Mouse (Mus musculus) heart, embryonic 12.5 days (tissue): ENCODE results near the gene Dcxr. TPM values are rescaled to one million over a fixed set of nuclear protein-coding genes. Genes with fewer than 3 reads are reported as not detected.
A peak's percentile ranks its signal among the peaks of the same experiment; 100 is the strongest.
"Not testable (repeated sequence)": the region's sequence is repeated elsewhere in the genome, so short reads cannot be mapped to it uniquely, and the experiment has no call there.

ENCODE experiments used
- ATAC-seq: fragments of 200-750 bp; cut with Nextera tagmentation; 2 replicates; pipeline ENCODE4 v1.8.0; 2017; ENCODE audit warnings: moderate TSS enrichment, moderate library complexity; ENCODE audit not compliant: insufficient number of reproducible peaks, low FRiP score
- H3K27ac ChIP-seq: fragments of 300-500 bp; sonication (generic); 2 replicates; pipeline ENCODE4 v1.5.1; 2016; ENCODE audit warnings: mild to moderate bottlenecking, moderate library complexity; ENCODE audit not compliant: poor library complexity, severe bottlenecking
- H3K27me3 ChIP-seq: fragments of 300-500 bp; sonication (generic); replicated peaks from 2 replicates; pipeline ENCODE4 v1.6.1; 2016; ENCODE audit warnings: mild to moderate bottlenecking, moderate library complexity
- H3K36me3 ChIP-seq: fragments of 300-500 bp; sonication (generic); 2 replicates; pipeline ENCODE4 v1.6.1; 2016; ENCODE audit warnings: mild to moderate bottlenecking, moderate library complexity
- H3K4me1 ChIP-seq: fragments of 300-500 bp; sonication (generic); replicated peaks from 2 replicates; pipeline ENCODE4 v1.6.1; 2016; ENCODE audit warnings: mild to moderate bottlenecking
- H3K4me2 ChIP-seq: fragments of 300-500 bp; sonication (generic); 2 replicates; pipeline ENCODE4 v1.6.1; 2016; ENCODE audit warnings: mild to moderate bottlenecking, moderate library complexity
- H3K4me3 ChIP-seq: fragments of 300-500 bp; sonication (generic); 2 replicates; pipeline ENCODE4 v1.5.1; 2016; ENCODE audit warnings: mild to moderate bottlenecking
- H3K9ac ChIP-seq: fragments of 300-500 bp; sonication (generic); 2 replicates; pipeline ENCODE4 v1.6.1; 2016; ENCODE audit warnings: mild to moderate bottlenecking, moderate library complexity
- H3K9me3 ChIP-seq: fragments of 300-500 bp; sonication (generic); replicated peaks from 2 replicates; pipeline ENCODE4 v1.6.1; 2016; ENCODE audit warnings: mild to moderate bottlenecking, moderate library complexity
- WGBS: fragments of 180-500 bp; shearing (Covaris S2); methylation state at CpG from one replicate; pipeline ENCODE4 v1.1.7; 2016; 5-methylcytosine and 5-hydroxymethylcytosine counted together
- polyA plus RNA-seq: library from polyadenylated mRNA; unstranded; fragments of >200 nt; fragmentation: Nextera tagmentation; extraction: Ambion mirVana; gene quantifications from 2 replicates; pipeline ENCODE4 v1.2.1, GENCODE M21; 2016

Dcxr gene
- polyA plus RNA-seq, 1 experiment from 2014 or later, result 5.4 TPM

DNA sequence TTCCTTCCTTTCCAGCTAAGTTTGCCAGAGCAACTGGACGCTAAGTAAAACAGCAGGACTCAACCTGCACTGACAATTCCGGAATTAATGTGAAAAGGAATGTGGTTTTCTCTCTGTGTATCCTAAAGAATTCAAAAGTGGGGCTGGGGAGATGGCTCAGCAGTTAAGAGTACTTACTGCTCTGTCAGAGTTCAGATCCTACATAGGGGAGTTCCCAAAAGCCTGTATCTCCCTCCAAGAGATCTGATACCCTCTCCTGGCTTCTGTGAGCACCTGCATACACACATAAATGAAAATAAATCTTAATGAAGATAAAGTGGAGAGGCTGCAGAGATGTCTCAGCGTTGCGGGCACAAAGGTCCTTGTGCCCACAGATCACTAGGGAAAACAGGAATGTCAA is 24.5 kb upstream of the Dcxr start:
- Histone ChIP-seq H3K36me3 (no peaks in the 10 kb centered on the region), H3K4me3 (no peak overlapping the region), H3K4me2 (no peak overlapping the region), H3K9me3 (peaks cover 2% of the 10 kb centered on the region; the same call in 1 of the 2 replicates), H3K27ac (no peak overlapping the region), H3K9ac (no peak overlapping the region), H3K4me1 (no peaks in the 10 kb centered on the region), H3K27me3 (peaks cover 13% of the 10 kb centered on the region; the same call in 1 of the 2 replicates)
- 61% methylated on average over 4 of the region's 4 CpGs for WGBS
- ATAC-seq, result no peak

DNA sequence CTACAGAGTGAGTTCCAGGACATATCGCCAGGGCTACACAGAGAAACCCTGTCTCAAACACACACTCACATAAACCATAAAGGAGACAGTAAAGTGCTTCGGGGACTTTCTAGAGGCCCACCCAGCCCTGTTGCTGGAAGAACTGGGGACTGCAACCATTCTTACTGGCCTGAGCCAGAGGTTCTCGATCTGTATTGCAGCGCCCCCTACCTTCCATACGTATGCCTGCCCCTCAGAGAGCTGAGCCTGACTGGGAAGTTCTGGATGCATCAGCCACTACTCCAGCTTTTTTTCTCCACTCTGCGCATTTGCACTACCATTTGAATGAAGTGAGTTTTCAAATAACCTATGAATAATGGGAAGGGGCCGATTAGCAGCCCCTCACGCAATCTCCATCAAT is 22.3 kb upstream of the Dcxr start:
- H3K27ac ChIP-seq, result no peak overlapping the region
- H3K9ac ChIP-seq, result no peak overlapping the region
- no peak overlapping the region for H3K4me2 ChIP-seq
- H3K27me3 ChIP-seq, result peaks cover 15% of the 10 kb centered on the region
- WGBS, result 52% methylated on average over 8 of the region's 8 CpGs
- H3K36me3 ChIP-seq, result no peaks in the 10 kb centered on the region
- H3K9me3 ChIP-seq, result no peaks in the 10 kb centered on the region
- H3K4me3 ChIP-seq, result no peak overlapping the region
- no peak for ATAC-seq
- H3K4me1 ChIP-seq, result no peaks in the 10 kb centered on the region

DNA sequence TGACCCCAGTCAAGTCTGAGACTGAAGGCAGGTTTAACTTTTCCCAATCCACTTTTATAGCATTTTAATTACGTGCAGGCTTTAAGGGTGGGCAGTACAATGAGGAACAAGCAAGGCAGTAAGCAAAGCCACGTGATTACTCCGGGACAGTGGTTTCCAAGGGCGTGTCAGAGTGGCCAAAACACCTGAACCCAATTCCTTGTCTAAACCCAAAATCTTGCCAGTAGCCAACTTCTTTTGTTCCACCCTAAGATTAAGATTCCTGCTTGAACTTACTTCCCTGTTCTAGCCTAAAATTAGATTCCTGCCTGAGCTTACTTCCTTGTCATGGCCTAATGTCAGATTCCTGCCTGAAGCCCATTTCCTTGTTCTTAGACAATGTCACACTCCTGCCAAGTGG is 20.9 kb upstream of the Dcxr start:
- Histone ChIP-seq H3K36me3 (no peaks in the 10 kb centered on the region), H3K9ac (no peak overlapping the region), H3K27me3 (peaks cover 23% of the 10 kb centered on the region), H3K27ac (no peak overlapping the region), H3K9me3 (no peaks in the 10 kb centered on the region), H3K4me1 (no peaks in the 10 kb centered on the region), H3K4me3 (no peak overlapping the region), H3K4me2 (no peak overlapping the region)
- ATAC-seq, result no peak
- 75% methylated on average over 4 of the region's 4 CpGs for WGBS

DNA sequence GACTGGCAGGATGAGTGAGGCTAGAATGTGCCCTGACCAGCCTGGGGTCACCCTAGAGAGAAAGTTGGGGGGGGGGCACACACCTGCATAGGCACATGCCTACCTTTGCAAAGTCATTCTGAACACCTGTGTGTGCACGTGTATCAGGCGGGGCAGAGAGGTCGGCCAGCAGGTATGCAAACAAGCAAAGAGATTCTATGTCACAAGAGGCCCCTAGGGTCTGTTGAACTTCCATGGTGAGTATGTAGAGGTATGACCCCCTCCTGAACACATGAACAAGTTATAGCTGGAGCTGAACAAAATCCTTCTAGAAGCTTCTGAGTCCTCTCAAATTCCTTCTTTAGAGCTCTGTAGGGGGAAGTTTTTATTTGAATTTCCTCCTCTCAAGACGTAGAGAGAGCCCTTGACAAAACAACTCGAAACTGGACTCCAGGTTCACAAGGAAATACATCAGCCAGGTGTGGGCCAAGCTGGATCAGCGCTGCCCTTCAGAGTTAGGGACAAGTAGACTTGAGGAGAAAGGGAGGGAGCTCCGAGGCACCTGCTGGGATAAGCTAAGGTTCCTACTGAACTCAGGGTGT is 17.1 kb upstream of the Dcxr start:
- Histone ChIP-seq H3K27me3 (peaks cover 10% of the 10 kb centered on the region), H3K4me2 (no peak overlapping the region), H3K4me1 (no peaks in the 10 kb centered on the region), H3K27ac (no peak overlapping the region), H3K9me3 (no peaks in the 10 kb centered on the region), H3K9ac (no peak overlapping the region), H3K4me3 (no peak overlapping the region), H3K36me3 (no peaks in the 10 kb centered on the region)
- ATAC-seq, result no peak
- 69% methylated on average over 7 of the region's 7 CpGs for WGBS

DNA sequence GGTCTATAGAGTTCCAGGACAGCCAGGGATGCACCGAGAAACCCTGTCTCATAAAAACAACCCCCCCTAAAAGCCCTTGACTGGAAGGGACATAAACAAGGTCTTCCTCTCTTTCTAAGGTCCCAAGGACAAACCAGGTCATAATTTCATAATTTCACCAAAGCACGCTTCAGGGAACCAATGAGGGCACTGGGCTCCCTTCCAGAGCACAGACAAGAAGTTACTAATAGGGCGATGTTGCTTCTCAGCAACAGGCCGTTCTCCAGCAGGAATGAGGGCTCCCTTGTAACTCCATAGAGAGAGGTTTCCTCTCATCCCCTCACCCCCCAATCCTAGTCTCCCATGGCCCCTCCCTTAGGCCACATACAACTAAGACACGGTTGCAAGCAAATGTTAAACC is 13.9 kb upstream of the Dcxr start:
- Histone ChIP-seq H3K4me2 (no peak overlapping the region), H3K27ac (no peak overlapping the region), H3K9ac (no peak overlapping the region), H3K9me3 (no peaks in the 10 kb centered on the region), H3K4me3 (no peak overlapping the region), H3K27me3 (peaks cover 10% of the 10 kb centered on the region), H3K4me1 (no peaks in the 10 kb centered on the region), H3K36me3 (no peaks in the 10 kb centered on the region)
- ATAC-seq, result no peak
- WGBS, result 88% methylated on average over 5 of the region's 5 CpGs

DNA sequence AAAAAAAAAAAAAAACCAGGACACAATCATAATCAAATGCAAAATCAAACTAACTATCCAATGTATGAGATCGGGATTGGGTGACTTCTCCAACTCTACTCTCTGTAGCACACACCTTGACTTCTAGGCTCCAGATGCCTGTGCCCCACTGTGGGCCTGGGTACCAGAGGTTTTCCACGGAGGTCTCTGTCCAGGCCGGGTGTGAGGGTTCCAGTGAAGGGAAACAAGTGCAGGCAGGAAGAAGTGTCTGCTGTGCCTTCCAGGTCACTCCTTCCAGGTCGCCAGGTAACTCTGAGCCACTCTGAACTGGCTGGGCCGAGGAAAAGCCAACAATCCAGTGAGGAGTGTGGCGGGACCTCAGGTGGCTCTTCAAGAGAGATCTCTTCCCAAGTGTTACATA is 9.3 kb upstream of the Dcxr start:
- Histone ChIP-seq H3K27ac (no peak overlapping the region), H3K9me3 (no peaks in the 10 kb centered on the region), H3K9ac (no peak overlapping the region), H3K4me2 (no peak overlapping the region), H3K36me3 (no peaks in the 10 kb centered on the region), H3K27me3 (peaks cover 12% of the 10 kb centered on the region), H3K4me1 (peaks cover 8% of the 10 kb centered on the region; the same call in 1 of the 2 replicates), H3K4me3 (no peak overlapping the region)
- 68% methylated on average over 6 of the region's 6 CpGs for whole genome bisulfite sequencing
- ATAC-seq, result no peak

DNA sequence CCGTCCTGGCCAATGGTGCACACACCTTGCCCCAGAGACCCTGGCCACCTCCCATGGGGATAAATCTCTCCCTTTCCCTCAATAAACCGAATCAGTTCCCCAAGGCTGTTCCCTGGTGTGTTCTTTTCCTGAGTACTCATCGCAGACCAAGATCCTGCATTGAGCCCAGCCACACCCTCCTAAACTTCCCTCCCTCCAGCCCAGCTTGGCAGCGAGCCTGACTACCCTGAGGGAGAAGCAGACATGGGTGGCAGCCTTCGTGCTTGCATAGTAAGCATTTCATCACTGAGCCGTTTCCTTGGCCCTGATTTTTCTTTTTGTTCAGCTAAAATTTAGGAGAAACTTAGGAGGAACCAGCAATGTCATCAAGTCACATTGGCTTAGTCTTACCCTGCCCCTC is 6.4 kb upstream of the Dcxr start:
- no peak for ATAC-seq
- 52% methylated on average over 6 of the region's 6 CpGs for WGBS
- Histone ChIP-seq H3K9me3 (no peaks in the 10 kb centered on the region), H3K36me3 (no peaks in the 10 kb centered on the region), H3K9ac (no peak overlapping the region), H3K27ac (no peak overlapping the region), H3K4me1 (peaks cover 12% of the 10 kb centered on the region; the same call in 1 of the 2 replicates), H3K27me3 (peaks cover 34% of the 10 kb centered on the region), H3K4me2 (no peak overlapping the region), H3K4me3 (no peak overlapping the region)

DNA sequence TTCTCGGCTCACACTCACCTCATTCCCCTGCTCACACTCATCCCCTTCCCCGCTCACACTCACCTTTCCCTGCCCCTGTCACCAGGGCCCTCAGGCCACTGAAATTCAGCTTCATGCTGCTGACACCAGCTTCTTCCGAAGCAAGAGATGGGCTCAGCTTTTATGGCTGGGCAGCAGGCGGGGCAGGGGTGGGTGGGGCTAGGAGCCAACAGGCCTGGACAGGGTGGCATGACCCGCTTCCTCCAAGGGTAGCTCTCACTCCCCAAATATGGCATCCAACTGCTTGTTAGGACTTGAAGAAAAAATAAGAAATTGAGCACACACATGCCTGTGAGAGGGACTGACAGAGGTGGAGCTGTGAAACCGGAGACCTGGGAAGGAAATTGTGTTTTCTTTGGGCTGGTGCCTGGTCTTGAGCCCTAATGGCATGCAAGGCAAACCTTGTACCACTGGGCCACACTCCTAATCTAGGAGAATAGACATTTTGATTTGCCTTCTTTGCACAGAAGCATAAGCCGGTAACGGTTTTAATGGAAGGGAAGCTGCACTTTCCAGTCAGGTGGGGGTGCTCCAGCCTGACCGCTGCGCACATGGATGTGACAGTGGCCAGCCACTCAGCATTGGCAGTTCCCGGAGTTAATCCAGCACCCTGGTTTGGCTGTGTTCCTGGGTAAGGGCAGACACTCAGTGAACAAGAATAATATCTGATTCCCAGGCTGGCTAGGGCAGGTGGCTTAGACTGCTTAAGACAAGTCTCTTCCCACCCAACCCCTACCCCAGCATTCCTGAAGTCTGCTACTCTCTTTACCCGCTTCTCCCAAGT is 5.0 kb upstream of the Dcxr start, which contains the start of gene Cbr2:
Cbr2 (minus strand) TSS at position 257 of the 823 bp plus-strand sequence.
- H3K9ac ChIP-seq, result no peak within 1 kb of the TSS
- no peaks in the 10 kb centered on the region for H3K9me3 ChIP-seq
- peaks cover 39% of the 10 kb centered on the region for H3K27me3 ChIP-seq
- no peak within 1 kb of the TSS for H3K4me3 ChIP-seq
- H3K4me2 ChIP-seq, result no peak within 1 kb of the TSS
- H3K27ac ChIP-seq, result no peak within 1 kb of the TSS
- H3K36me3 ChIP-seq, result no peaks in the 10 kb centered on the region
- peaks cover 12% of the 10 kb centered on the region; the same call in 1 of the 2 replicates for H3K4me1 ChIP-seq
- 62% methylated on average over 12 of the region's 12 CpGs for WGBS
- no peak for ATAC-seq

DNA sequence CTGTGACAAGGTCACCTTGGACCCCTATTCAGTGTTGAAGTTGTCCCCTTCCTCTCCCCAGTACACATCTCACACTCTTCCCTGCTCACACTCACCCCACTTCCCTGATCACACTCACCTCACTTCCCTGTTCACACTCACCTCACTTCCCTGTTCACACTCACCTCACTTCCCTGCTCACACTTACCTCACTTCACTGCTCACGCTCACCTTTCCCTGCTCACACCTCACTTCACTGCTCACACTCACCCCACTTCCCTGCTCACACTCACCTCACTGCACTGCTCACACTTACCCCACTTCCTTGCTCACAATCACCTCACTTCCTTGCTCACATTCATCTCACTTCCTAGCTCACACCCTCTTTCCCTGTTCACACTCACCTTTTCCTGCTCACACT is 4.3 kb upstream of the Dcxr start:
- ATAC-seq, result no peak
- Histone ChIP-seq H3K27me3 (peaks cover 39% of the 10 kb centered on the region), H3K4me2 (no peak overlapping the region), H3K36me3 (no peaks in the 10 kb centered on the region), H3K9ac (no peak overlapping the region), H3K9me3 (no peaks in the 10 kb centered on the region), H3K4me3 (no peak overlapping the region), H3K4me1 (peaks cover 18% of the 10 kb centered on the region), H3K27ac (no peak overlapping the region)
- 82% methylated on average over 1 of the region's 1 CpGs for WGBS

DNA sequence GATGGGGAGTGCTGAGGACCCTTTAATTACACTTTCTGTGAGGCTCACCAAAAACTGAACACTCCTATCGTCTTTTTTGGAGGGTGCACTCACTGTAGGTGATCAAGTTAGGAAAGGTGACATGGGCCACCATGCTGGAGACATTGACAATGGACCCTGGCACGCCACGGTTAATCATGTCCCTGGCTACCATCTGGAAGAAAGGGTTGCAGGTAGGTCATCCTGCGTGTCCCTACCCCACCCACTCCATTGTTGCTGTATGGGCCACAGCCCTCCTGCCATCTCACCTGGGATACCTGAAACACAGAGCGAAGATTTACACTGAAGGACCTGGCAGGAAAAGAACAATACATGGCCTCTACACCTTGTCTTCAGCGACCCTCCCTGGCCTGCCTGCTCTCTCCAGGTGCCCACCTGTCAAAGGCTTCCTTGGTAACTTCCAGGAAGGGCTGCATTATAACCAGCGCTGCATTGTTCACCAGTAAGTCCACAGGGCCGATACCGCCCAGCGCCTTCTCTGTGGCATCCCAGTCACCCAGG is 3.3 kb upstream of the Dcxr start:
- Histone ChIP-seq H3K9ac (no peak overlapping the region), H3K27me3 (peaks cover 49% of the 10 kb centered on the region), H3K4me2 (no peak overlapping the region), H3K4me3 (no peak overlapping the region), H3K4me1 (peaks cover 21% of the 10 kb centered on the region), H3K27ac (no peak overlapping the region), H3K9me3 (no peaks in the 10 kb centered on the region), H3K36me3 (no peaks in the 10 kb centered on the region)
- WGBS, result 81% methylated on average over 10 of the region's 10 CpGs
- no peak for ATAC-seq

DNA sequence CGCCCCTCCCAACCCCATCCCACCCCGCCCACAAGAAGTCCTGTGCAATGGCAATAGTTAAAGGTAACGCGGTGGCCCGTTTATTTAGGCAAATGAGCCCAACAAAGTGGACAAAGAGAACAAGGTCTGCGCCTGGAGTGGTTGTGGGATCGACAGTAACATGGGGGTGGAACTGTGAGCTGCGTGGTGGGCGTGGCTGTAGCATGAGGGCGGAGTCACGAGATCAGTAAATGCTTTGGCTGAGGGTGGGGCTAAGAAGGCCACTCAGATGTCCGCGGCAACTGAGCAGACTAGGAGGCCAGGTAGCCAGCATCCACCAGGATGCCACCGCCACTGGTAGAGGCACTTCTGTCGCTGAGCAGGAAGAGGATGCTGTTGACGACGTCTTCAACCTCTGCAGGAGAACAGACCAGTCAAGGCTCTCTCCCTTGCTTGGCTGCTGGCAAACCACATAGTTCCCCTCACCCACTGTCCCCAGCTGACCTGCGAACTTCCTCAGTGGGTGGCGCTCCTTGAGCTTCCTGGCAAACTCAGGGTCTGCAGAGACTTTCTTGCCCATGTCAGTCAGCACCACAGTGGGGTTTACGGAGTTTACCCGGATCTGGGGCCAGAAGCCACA is 2.5 kb upstream of the Dcxr start:
- ATAC-seq, result peak; percentile 26; the same call in 1 of the 2 replicates
- not testable (repeated sequence) for H3K36me3 ChIP-seq, H3K9me3 ChIP-seq, H3K9ac ChIP-seq, H3K27ac ChIP-seq, H3K4me3 ChIP-seq
- peak overlapping the region; percentile 40 for H3K4me2 ChIP-seq
- WGBS, result 2% methylated on average over 18 of the region's 21 CpGs
- peaks cover 52% of the 10 kb centered on the region for H3K27me3 ChIP-seq
- H3K4me1 ChIP-seq, result peaks cover 21% of the 10 kb centered on the region
